Mouse (Mus musculus) right cerebral cortex, postnatal 4 days (tissue): ENCODE data around the gene Sipa1l1.

Source experiments
- DNase-seq: peaks from one replicate; pipeline ENCODE4 v3.0.0-alpha.2; 2022

Sipa1l1 gene

DNA sequence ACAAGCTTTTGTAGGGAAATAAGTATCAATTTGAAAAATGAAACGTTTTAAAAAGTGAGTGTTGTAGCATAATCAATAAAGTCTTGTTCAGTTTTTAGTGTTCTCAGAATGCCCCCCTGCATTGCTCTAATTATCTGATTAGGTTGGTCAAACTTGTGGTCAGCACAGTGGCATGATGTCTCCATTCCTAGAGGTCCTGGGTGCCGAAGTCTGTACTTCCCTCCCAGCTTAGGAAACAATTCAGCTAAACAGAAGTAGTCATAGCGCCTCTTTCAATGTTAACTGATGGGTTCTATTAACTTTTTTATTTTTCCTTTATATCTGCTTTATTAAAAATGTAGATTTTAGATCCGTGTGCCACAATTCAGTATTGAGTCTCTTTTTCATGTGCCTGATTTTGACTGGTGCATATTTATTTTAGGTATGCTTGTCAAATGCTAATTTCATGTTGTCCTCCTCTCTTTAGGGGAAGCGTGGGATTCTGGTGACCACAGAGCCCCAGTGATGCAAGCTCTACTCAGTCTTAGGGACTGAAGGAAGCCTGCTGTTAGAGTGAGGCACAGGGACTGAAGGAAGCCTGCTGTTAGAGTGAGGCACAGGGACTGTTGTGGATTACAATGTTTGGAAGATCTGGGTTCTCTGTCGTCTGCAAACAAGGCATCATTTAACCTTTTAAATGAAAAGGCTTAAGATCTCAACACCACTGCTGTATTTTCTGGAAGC lies 171.2 kb downstream of the Sipa1l1 start:
- DNase-seq, result no peak

DNA sequence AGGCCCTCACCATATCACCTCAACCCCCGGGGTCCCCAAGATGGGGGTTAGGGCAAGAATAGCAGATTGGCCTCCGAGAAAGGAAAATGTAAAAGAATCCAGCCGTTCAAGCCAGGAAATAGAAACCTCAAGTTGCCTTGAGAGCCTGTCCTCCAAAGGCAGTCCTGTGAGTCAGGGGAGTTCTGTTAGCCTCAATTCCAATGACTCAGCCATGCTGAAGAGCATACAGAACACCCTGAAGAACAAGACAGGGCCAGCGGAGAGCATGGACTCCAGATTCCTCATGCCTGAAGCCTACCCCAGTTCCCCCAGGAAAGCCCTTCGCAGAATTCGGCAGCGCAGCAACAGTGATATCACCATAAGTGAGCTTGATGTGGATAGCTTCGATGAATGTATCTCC lies 172.1 kb downstream of the Sipa1l1 start:
- DNase-seq, result no peak

GRCm38 (mm10) chr12:82341696-82342095 lies 172.6 kb downstream of the Sipa1l1 start:
- DNase-seq, result no peak

DNA sequence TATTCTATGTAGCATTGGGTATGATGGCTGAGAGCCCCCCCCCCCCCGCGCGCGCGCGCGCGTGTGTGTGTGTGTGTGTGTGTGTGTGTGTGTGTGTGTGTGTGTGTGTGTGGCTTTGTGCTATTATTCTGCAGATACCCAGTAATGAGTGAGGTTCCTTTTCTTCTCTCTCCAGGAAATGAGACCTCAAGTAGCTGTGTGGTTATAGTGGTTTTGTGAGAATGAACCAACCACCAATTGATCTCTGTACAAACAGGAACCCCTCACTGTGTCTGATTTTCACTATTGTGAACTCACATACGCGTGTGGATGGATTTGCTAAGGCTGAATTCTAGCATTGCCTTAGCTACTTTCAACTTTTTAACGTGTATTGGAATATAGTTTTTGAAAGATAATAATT lies 181.0 kb downstream of the Sipa1l1 start:
- DNase-seq, result no peak

- no peak for DNase-seq
Observed at GRCm38 (mm10) chr12:82350891-82351290, 181.8 kb downstream of the Sipa1l1 start.

GRCm38 (mm10) chr12:82353660-82354059 lies 184.5 kb downstream of the Sipa1l1 start:
- no peak for DNase-seq

DNA sequence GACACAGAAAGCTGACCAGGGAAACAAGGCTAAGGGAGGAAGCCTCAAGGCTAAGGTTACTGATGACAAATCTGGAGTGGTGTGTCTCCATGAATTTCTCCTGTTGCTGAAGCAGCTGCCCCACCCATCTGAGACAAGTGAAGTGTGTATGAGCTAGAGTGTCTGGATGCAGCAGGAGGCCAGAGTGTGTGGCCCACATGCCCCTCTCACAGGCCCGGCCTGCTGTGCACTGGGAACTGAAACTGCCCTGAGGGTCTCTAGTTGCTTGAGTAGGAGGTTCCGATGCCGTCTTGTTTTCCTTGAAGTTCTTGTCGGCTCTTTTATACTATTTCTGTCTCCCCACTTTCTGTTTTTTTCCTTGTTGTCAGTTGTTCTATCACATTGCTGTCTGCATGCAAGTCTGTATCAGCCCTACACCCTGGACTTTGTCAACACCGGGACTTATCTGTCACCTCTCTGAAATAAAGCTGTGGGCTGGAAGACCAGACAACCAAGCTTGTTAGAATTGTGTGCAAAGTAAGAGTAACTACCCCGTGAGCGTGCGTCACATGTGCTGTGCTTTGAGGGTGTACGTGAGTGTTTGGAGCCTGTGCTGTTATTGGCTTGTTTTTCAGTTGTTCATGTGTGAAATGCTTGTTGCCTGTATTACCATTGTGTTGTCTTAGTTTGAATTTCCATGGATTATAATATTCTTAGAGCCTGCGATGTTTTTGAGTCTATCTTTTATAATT lies 186.5 kb downstream of the Sipa1l1 start:
- no peak for DNase-seq

- no peak for DNase-seq
Observed at GRCm38 (mm10) chr12:82356476-82356875, 187.4 kb downstream of the Sipa1l1 start.

- no peak for DNase-seq
Observed at GRCm38 (mm10) chr12:82357431-82357830, 188.3 kb downstream of the Sipa1l1 start.

DNA sequence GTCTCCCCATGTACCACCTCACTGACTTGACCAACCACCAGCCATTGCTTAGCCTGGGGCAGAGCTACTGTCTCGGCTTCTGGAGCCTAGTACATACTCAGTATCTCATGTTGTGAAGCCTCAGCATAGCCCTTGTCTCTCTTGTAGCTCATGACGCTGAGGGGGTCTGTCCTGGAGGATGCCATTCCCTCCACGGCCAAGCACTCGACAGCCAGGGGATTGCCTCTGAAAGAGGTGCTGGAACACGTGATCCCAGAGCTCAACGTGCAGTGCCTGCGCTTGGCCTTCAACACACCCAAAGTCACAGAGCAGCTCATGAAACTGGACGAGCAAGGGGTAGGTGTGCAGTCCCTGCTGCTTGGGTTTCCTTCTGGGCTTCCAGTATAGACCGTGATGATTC lies 193.7 kb downstream of the Sipa1l1 start:
- no peak for DNase-seq

GRCm38 (mm10) chr12:82364186-82364585 lies 195.1 kb downstream of the Sipa1l1 start:
- DNase-seq, result no peak

- DNase-seq, result no peak
Observed at GRCm38 (mm10) chr12:82365276-82365875, 196.3 kb downstream of the Sipa1l1 start.

DNA sequence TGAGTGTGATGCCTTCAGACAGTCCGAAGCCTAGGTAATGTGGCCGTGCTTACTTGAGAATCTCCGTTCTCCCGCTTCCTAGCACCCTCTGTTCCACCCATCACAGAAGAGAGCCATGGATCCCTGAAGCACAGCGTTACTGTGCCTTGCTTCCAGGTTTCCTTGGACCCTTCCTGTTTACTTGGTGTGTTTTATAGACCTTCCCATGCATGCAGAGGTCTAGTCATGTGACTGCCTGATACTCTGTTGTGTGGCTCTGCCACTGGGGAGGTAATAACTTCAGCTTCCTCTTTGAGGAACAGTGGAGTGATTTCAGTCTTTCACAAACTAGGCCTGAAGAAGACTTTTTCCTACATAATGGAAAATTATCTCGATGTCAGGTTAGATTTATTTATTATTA lies 197.6 kb downstream of the Sipa1l1 start:
- DNase-seq, result no peak

- no peak for DNase-seq
Observed at GRCm38 (mm10) chr12:82367345-82367744, 198.2 kb downstream of the Sipa1l1 start.

DNA sequence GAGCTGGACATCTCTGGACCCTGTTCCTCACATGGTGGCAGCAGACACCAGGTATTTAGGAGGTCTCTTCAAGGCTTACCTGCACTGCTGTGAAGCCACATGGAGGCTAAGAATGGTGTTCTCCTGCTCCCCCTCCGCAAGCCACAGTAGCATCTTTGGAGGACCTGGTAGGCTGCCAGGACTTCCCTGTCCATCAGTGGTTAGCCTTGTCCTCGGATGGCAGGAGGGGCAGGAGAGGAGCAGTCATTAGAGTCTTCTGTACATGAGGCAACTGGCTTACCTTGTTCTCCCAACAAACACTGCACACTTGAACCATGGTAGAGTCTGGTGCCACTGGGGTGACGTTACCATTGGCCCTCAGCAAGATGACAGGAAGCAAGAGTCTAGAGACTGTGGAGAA lies 198.9 kb downstream of the Sipa1l1 start:
- no peak for DNase-seq

DNA sequence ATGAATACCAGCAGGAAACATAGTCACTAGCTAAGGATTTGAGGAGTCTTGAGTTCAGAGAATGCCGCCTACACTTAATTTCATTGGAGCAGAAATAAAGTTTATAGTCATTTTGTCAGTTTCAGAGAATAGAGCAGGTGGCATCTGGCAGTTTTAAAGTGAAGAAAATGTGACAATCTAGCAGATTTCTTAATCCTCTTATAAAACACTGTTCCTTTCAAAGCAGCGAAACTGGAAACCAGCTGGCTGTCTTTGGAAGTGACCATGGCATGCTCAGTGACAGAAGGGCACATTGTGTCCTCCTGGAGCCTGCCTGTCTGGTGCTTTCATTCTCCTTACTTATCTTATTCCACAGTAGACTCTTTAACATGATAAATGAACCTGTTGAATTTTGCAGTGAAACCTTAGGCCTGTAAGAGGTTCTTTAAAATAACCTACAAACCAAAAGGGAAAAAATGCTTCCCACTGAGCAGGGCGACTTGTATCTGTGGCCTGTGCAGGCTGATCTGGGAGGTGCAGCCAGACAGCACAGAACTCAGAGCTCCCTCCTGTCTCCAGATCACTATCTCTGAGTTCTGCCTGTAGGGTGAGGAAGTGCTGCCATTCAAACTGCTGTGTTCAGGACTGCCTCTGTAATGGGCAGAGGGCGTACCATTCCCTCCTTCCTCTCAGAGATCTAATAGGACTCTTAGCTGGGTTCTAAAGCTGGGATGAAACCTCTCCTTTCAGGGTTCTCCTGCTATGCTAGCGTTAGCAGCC lies 200.5 kb downstream of the Sipa1l1 start:
- DNase-seq, result no peak

DNA sequence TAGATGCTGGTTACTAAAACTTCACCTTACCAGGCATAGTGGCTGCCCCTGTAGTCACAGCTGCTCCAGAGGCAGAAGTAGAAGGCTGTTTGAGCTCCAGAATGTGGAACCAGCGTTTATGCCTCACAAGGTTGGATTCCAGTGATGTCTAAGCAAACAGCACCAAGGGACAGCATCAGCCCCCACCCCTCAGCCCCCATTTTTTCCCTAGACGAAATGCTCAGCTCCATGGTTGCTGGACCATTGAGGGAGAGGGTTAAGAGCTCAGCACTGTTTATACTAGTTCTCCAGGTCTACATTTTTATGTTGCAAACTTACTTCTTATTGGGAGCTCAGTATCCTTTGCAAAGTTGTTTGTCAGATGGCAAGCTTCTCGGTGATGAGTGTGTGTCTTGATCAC lies 202.1 kb downstream of the Sipa1l1 start:
- no peak for DNase-seq

GRCm38 (mm10) chr12:82374020-82374419 lies 204.9 kb downstream of the Sipa1l1 start:
- DNase-seq, result no peak

- DNase-seq, result no peak
Observed at GRCm38 (mm10) chr12:82382932-82383331, 213.8 kb downstream of the Sipa1l1 start.

DNA sequence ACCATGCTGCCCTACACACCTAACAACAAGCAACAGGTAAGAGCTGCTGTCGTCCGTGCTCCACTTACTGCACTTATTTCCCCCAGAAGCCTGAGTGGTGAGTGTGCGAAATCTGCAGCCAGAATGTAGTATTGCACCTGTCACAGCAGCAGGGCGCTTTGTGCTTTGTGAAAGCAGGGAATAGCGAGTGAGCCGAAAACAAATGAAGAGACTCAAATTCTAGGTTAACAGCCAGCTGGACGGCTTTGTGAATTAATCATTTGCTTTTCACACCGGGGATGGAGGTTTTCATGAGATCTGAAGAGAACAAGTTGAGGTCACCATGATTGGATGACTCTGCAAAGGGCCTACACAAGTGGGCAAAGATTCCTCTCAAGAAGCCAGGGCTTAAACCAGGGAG lies 215.6 kb downstream of the Sipa1l1 start:
- DNase-seq, result no peak

DNA sequence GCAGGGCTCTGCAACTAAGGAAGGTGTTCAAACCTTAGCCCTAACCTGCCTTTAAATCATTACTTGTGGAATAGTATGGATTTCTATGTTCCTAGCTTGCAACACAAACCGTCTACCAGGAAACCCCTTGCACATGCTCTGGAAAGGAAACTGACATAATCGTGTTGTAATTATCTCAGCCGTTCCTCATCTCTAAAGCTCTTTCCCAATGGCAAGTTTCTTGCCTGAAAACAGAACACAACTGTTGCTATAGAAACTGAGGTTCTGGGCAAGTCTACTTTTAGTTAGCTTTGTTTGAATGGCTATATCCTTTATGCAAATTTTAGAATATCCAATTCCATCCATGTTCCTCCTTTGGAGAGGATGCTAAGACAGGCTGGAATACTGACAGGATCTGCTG lies 217.9 kb downstream of the Sipa1l1 start:
- DNase-seq, result no peak

- DNase-seq, result no peak
Observed at GRCm38 (mm10) chr12:82387647-82388046, 218.5 kb downstream of the Sipa1l1 start.

DNA sequence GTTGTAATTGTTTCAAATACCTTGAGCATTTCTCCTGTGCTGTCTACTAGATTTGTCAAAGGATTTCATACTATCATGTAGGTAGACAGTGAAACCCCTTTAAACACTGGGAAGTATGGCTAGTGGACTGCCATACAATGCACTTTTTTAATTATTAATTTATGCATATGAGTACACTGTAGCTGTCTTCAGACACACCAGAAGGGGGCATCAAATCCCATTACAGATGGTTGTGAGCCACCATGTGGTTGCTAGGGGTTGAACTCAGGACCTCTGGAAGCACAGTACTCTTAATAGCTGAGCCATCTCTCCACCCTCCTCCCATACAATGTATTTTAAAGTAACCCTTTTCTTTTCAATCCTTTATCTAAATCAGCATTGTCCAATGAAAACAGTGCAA lies 219.0 kb downstream of the Sipa1l1 start:
- DNase-seq, result no peak
